ENCODE assay signal across 8 mouse cellular contexts in genomic region chr19:10100631-10101071, GRCm38 (mm10). TPM values are rescaled to one million over a fixed set of nuclear protein-coding genes. Genes with fewer than 3 reads are reported as not detected.
DNase-seq lines count a peak whose midpoint lies in the region; ATAC-seq and TF ChIP-seq lines count a peak whose summit lies in the region.

No protein-coding gene starts in this region.

- H3K9me3 ChIP-seq in erythroblast, embryonic 14.5 days (ENCODE audit: control insufficient read depth, low read length), result no peaks in the 10 kb centered on the region
- H3K9me3 ChIP-seq in heart, embryonic 13.5 days, result no peaks in the 10 kb centered on the region
- H3K9me3 ChIP-seq in liver, embryonic 11.5 days (ENCODE audit: control insufficient read depth, low read length), result no peaks in the 10 kb centered on the region
- no peaks in the 10 kb centered on the region for H3K9me3 ChIP-seq in stomach, embryonic 15.5 days

- peak; percentile 62 for ATAC-seq in heart, embryonic 13.5 days (ENCODE audit: extremely low read depth, insufficient number of reproducible peaks, low FRiP score, low TSS enrichment)
- ATAC-seq in liver, embryonic 11.5 days (replicated peaks; ENCODE audit: low FRiP score), result peak; percentile 73
- peak; percentile 56 for ATAC-seq in stomach, embryonic 15.5 days (ENCODE audit: insufficient read depth, low FRiP score, low read depth)

- TF ChIP-seq CTCF in C2C12 (IDR thresholded peaks at IDR 0.05; ENCODE audit: control insufficient read depth, insufficient read depth, insufficient read length), result peak; percentile 81
- peak; percentile 60; the same call in 1 of the 2 replicates for TF ChIP-seq CTCF in brain, embryonic 14.5 days (IDR thresholded peaks at IDR 0.05; ENCODE audit: borderline replicate concordance, extremely low read depth, insufficient read depth, insufficient read length)

- peak overlapping the region; percentile 79 for H3K4me3 ChIP-seq in C2C12 (ENCODE audit: insufficient read depth, poor library complexity, severe bottlenecking)
- H3K4me3 ChIP-seq in erythroblast, embryonic 14.5 days (replicated peaks), result peak overlapping the region; percentile 85
- peak overlapping the region; percentile 65 for H3K4me3 ChIP-seq in heart, embryonic 13.5 days
- peak overlapping the region; percentile 73 for H3K4me3 ChIP-seq in liver, embryonic 11.5 days (ENCODE audit: low read depth, low read length)
- H3K4me3 ChIP-seq in stomach, embryonic 15.5 days (replicated peaks), result peak overlapping the region; percentile 76

- H3K79me2 ChIP-seq in C2C12 (ENCODE audit: control insufficient read depth, insufficient read depth), result peaks cover 49% of the 10 kb centered on the region

- peak overlapping the region; percentile 85 for H3K9ac ChIP-seq in heart, embryonic 13.5 days
- H3K9ac ChIP-seq in liver, embryonic 11.5 days (ENCODE audit: low read depth, low read length), result peak overlapping the region; percentile 81
- peak overlapping the region; percentile 73 for H3K9ac ChIP-seq in stomach, embryonic 15.5 days

- peaks cover 27% of the 10 kb centered on the region for H3K79me3 ChIP-seq in C2C12 (ENCODE audit: low read depth)

- no peaks in the 10 kb centered on the region for H3K27me3 ChIP-seq in C2C12 (ENCODE audit: control insufficient read depth, insufficient read depth, insufficient read length)
- no peaks in the 10 kb centered on the region for H3K27me3 ChIP-seq in erythroblast, embryonic 14.5 days (ENCODE audit: control insufficient read depth)
- no peaks in the 10 kb centered on the region for H3K27me3 ChIP-seq in heart, embryonic 13.5 days (replicated peaks)
- no peaks in the 10 kb centered on the region for H3K27me3 ChIP-seq in liver, embryonic 11.5 days (replicated peaks; ENCODE audit: control insufficient read depth, insufficient read depth, low read length)
- no peaks in the 10 kb centered on the region for H3K27me3 ChIP-seq in stomach, embryonic 15.5 days (replicated peaks)

- peak; percentile 90 for DNase-seq in brain, embryonic 14.5 days (ENCODE audit: low read depth)
- DNase-seq in kidney, postnatal 10 days, result peak; percentile 90
- DNase-seq in liver, embryonic 11.5 days (ENCODE audit: low spot score), result peak; percentile 81
- peak; percentile 9 for DNase-seq in naive thymus-derived CD4-positive, alpha-beta T cell, adult 2 months (ENCODE audit: low read depth)

- no peak for TF ChIP-seq POLR2A in brain, embryonic 14.5 days (IDR thresholded peaks at IDR 0.05; ENCODE audit: borderline replicate concordance, extremely low read depth, insufficient read depth, insufficient read length, poor library complexity, severe bottlenecking)

- H3K4me1 ChIP-seq in erythroblast, embryonic 14.5 days (ENCODE audit: control insufficient read depth), result peaks cover 76% of the 10 kb centered on the region
- peaks cover 37% of the 10 kb centered on the region for H3K4me1 ChIP-seq in heart, embryonic 13.5 days
- peaks cover 38% of the 10 kb centered on the region for H3K4me1 ChIP-seq in liver, embryonic 11.5 days (replicated peaks; ENCODE audit: control insufficient read depth, insufficient read depth, low read length)
- peaks cover 8% of the 10 kb centered on the region for H3K4me1 ChIP-seq in stomach, embryonic 15.5 days

- peak overlapping the region; percentile 93 for H3ac ChIP-seq in C2C12 (ENCODE audit: control insufficient read depth, insufficient read length, low read depth)

- H3K36me3 ChIP-seq in C2C12 (ENCODE audit: control insufficient read depth, insufficient read depth), result peaks cover 19% of the 10 kb centered on the region
- H3K36me3 ChIP-seq in erythroblast, embryonic 14.5 days (ENCODE audit: control insufficient read depth), result peaks cover 28% of the 10 kb centered on the region
- H3K36me3 ChIP-seq in heart, embryonic 13.5 days, result peaks cover 14% of the 10 kb centered on the region
- no peaks in the 10 kb centered on the region; the same call in 1 of the 2 replicates for H3K36me3 ChIP-seq in liver, embryonic 11.5 days (ENCODE audit: control insufficient read depth, insufficient read depth, low read length)
- H3K36me3 ChIP-seq in stomach, embryonic 15.5 days, result no peaks in the 10 kb centered on the region

- peak overlapping the region; percentile 88 for H3K27ac ChIP-seq in heart, embryonic 13.5 days (replicated peaks)
- H3K27ac ChIP-seq in liver, embryonic 11.5 days (ENCODE audit: low read depth, low read length), result peak overlapping the region; percentile 85
- H3K27ac ChIP-seq in stomach, embryonic 15.5 days, result peak overlapping the region; percentile 95

- H3K4me2 ChIP-seq in heart, embryonic 13.5 days, result peak overlapping the region; percentile 78
- peak overlapping the region; percentile 84 for H3K4me2 ChIP-seq in liver, embryonic 11.5 days
- peak overlapping the region; percentile 64 for H3K4me2 ChIP-seq in stomach, embryonic 15.5 days

- under 1% methylated on average over 21 of the region's 21 CpGs for WGBS in heart, embryonic 13.5 days
- WGBS in liver, embryonic 11.5 days, result under 1% methylated on average over 21 of the region's 21 CpGs
- WGBS in stomach, embryonic 15.5 days, result under 1% methylated on average over 21 of the region's 21 CpGs

TF ChIP-seq in C2C12, 6 proteins besides CTCF, POLR2A, EP300 and RAD21:
- no peak for TF ChIP-seq FOSL1 (IDR thresholded peaks at IDR 0.05; ENCODE audit: insufficient read depth, low read length, poor library complexity, severe bottlenecking)
- no peak for TF ChIP-seq CEBPB (IDR thresholded peaks at IDR 0.05; ENCODE audit: low read depth)
- no peak for TF ChIP-seq MAX (IDR thresholded peaks at IDR 0.05)
- TF ChIP-seq USF1 (IDR thresholded peaks at IDR 0.05; ENCODE audit: low read depth), result no peak
- TF ChIP-seq MYOD1 (IDR thresholded peaks at IDR 0.05; ENCODE audit: control insufficient read depth, insufficient read length, low read depth), result no peak
- no peak for TF ChIP-seq MYOG (IDR thresholded peaks at IDR 0.05; ENCODE audit: control insufficient read depth, extremely low read depth, insufficient read length)

RNA-seq across cellular contexts. Expression of gene Fads2, which starts 0.9 kb away (rescaled TPM):
- polyA plus RNA-seq in C2C12 (2012; fragmentation: generic; extraction: Trizol), result 72.6 TPM
- polyA plus RNA-seq in brain, embryonic 14.5 days (2012; rRNA removed), result 195 and 216 TPM in 2 replicates
- polyA plus RNA-seq in erythroblast, embryonic 14.5 days (2012), result 1.3 and 1.5 TPM in 2 replicates
- polyA plus RNA-seq in heart, embryonic 13.5 days (2015; fragmentation: Nextera tagmentation; extraction: Ambion mirVana), result 47.1 and 50.3 TPM in 2 replicates
- polyA plus RNA-seq in liver, embryonic 11.5 days (2014; fragmentation: Nextera tagmentation; extraction: Ambion mirVana), result 48.8 and 54.3 TPM in 2 replicates
- 125 and 139 TPM in 2 replicates for polyA plus RNA-seq in stomach, embryonic 15.5 days (2015; fragmentation: Nextera tagmentation; extraction: Ambion mirVana)

RNA-seq across cellular contexts. Expression of gene Fads3, which starts 59.3 kb away (rescaled TPM):
- polyA plus RNA-seq in C2C12 (2012; fragmentation: generic; extraction: Trizol), result 161 TPM
- 42.8 and 44.8 TPM in 2 replicates for polyA plus RNA-seq in brain, embryonic 14.5 days (2012; rRNA removed)
- 11.1 and 13.7 TPM in 2 replicates for polyA plus RNA-seq in erythroblast, embryonic 14.5 days (2012)
- 39.4 and 41.9 TPM in 2 replicates for polyA plus RNA-seq in heart, embryonic 13.5 days (2015; fragmentation: Nextera tagmentation; extraction: Ambion mirVana)
- polyA plus RNA-seq in liver, embryonic 11.5 days (2014; fragmentation: Nextera tagmentation; extraction: Ambion mirVana), result 7.2 and 7.3 TPM in 2 replicates
- 17.2 and 17.6 TPM in 2 replicates for polyA plus RNA-seq in stomach, embryonic 15.5 days (2015; fragmentation: Nextera tagmentation; extraction: Ambion mirVana)

Comparison
In these comparisons a context has a peak if more than half of its experiments do, and no peak if none do; other contexts are left out.
1. Peak in every context shown above with its lines: DNase-seq, ATAC-seq, H3K4me3 ChIP-seq and H3K27ac ChIP-seq.
2. DNase-seq: peak in every context shown above with its lines; median percentile 90 in brain, embryonic 14.5 days; 90 in kidney, postnatal 10 days; 81 in liver, embryonic 11.5 days; 9 in naive thymus-derived CD4-positive, alpha-beta T cell, adult 2 months.
3. RNA of gene Fads2, which starts 0.9 kb away (polyA plus RNA-seq): 195 to 216 TPM in brain, embryonic 14.5 days, 125 to 139 TPM in stomach, embryonic 15.5 days, 72.6 TPM in C2C12 (single experiment), 48.8 to 54.3 TPM in liver, embryonic 11.5 days and 47.1 to 50.3 TPM in heart, embryonic 13.5 days; 1.3 to 1.5 TPM in erythroblast, embryonic 14.5 days; every median in the first group is over 10 times any median in the second.